Mouse (Mus musculus) G1E (cell line): Measurements from ENCODE around the gene Kcnc2. TPM values are rescaled to one million over a fixed set of nuclear protein-coding genes. Genes with fewer than 3 reads are reported as not detected.

Experiments used
- ATAC-seq: 2 replicates; pipeline ENCODE4 v1.8.0; 2016; ENCODE audit warnings: mild to moderate bottlenecking; ENCODE audit not compliant: insufficient number of reproducible peaks, poor library complexity, low FRiP score, severe bottlenecking; ENCODE audit errors: extremely low read depth
- DNase-seq: peaks from one replicate; pipeline ENCODE4 v3.0.0; 2012; ENCODE audit warnings: low spot score
- H3K27me3 ChIP-seq: 2 replicates; pipeline ENCODE4 v1.6.1; 2012; ENCODE audit warnings: mild to moderate bottlenecking, low read length, inconsistent platforms; ENCODE audit not compliant: insufficient read depth
- H3K36me3 ChIP-seq: replicated peaks from 2 replicates; pipeline ENCODE3; 2012; ENCODE audit warnings: mild to moderate bottlenecking, inconsistent platforms
- H3K4me1 ChIP-seq: 2 replicates; pipeline ENCODE4 v1.6.1; 2012; ENCODE audit warnings: low read depth, low read length, inconsistent platforms, mixed read lengths; ENCODE audit not compliant: insufficient read depth
- H3K4me3 ChIP-seq: 2 replicates; pipeline ENCODE4 v1.5.1; 2012; ENCODE audit warnings: low read depth, mild to moderate bottlenecking, inconsistent platforms, low read length, moderate library complexity, mixed read lengths
- H3K9me3 ChIP-seq: replicated peaks from 2 replicates; pipeline ENCODE4 v1.6.1; 2012; ENCODE audit warnings: inconsistent platforms
- CTCF ChIP-seq: IDR thresholded peaks from 2 replicates; pipeline ENCODE4 v1.5.1; 2012; ENCODE audit warnings: low read depth, low read length, inconsistent platforms, mixed read lengths
- GATA1 ChIP-seq: IDR thresholded peaks from 2 replicates; pipeline ENCODE4 v1.6.1; 2012; ENCODE audit warnings: borderline replicate concordance, low read length, inconsistent platforms, mixed read lengths
- GATA2 ChIP-seq: IDR thresholded peaks from 2 replicates; pipeline ENCODE4 v1.6.1; 2012; ENCODE audit warnings: low read depth, low read length, inconsistent platforms, borderline replicate concordance
- POLR2AphosphoS5 ChIP-seq: IDR thresholded peaks from 2 replicates; pipeline ENCODE4 v1.6.1; 2012; ENCODE audit warnings: low read depth, low read length, inconsistent platforms; ENCODE audit not compliant: insufficient replicate concordance
- TAL1 ChIP-seq: conservative IDR thresholded peaks from 2 replicates; pipeline ENCODE4 v1.6.1; 2012; ENCODE audit warnings: low read depth, low read length, inconsistent platforms, mixed read lengths
- polyA plus RNA-seq: library from polyadenylated mRNA; stranded (reverse); fragments of >175 nt; gene quantifications from 2 replicates; pipeline ENCODE4 v1.2.3, GENCODE M21; 2012
- total RNA-seq, 2 experiments: library from RNA; stranded (forward) in 1 of 2; stranded (reverse) in 1 of 2; fragments of 200-1000 nt in 1 of 2; fragments of >200 nt in 1 of 2; fragmentation: Nextera tagmentation in 1 of 2; gene quantifications; 2 replicates each; pipeline ENCODE4 v1.2.3; 2014 to 2017

The Kcnc2 gene
- total and polyA plus RNA-seq, 3 experiments: 0.16 TPM; not detected in 2

DNA sequence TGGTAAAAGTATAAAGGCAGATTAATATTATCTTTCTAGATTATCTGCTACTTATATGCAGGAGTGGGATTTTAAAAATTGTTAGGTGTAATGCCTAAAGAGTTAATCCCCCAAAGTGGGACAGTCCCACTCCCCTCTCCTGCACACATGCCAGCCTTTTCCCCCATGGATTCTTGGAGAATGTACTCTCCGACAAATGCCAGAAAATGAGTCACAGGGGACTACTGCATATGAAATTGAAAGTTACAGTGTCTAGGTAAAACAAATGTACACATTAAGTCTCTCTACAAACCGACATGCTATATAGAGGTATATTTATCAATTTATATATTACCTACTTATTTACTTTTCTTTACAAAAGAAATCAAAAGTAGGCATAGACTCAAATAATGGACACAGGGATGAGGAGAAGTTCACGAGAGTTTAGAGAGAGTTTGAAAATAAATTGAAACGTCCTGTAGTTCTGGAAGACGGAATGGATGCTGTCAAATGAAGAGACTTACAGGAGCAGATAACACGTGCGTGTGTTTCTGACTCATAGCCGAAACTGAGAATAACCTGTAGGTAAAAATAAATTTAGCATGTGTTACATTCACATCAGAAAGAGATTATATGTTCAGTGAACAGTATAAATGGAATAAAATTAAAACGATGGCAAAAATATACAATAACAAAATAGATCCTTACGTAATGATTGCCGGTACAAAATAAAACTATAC lies 213.6 kb downstream of the Kcnc2 start:
- peaks cover 5% of the 10 kb centered on the region; the same call in 1 of the 2 replicates for H3K9me3 ChIP-seq
- no peaks in the 10 kb centered on the region for H3K36me3 ChIP-seq
- ATAC-seq (no peak), DNase-seq (no peak)
- no peak overlapping the region for H3K4me3 ChIP-seq
- no peaks in the 10 kb centered on the region for H3K4me1 ChIP-seq
- no peaks in the 10 kb centered on the region for H3K27me3 ChIP-seq
- TF ChIP-seq POLR2AphosphoS5 (no peak), GATA1 (no peak), TAL1 (no peak), GATA2 (no peak), CTCF (no peak)

DNA sequence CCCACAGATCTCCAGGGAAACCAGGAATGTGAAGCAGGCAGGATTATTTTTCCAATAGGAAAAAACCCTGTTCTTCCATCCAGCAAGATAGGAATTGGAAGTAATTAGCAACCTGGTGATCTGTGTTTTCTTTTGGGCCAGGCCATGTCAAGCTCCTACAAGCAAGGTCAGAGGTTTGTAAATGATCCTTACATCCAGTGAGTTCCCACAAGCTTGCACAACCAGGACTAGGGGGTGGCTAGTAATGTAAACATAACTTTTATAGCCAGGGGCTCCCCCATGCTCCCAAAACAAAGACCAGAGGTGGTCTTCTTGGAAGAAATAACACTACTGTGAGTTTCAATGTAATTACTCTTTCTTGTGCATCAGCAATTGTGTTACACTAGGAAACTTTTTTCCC lies 214.9 kb downstream of the Kcnc2 start:
- H3K4me1 ChIP-seq: no peaks in the 10 kb centered on the region
- H3K27me3 ChIP-seq: no peaks in the 10 kb centered on the region
- 0 out of 2 replicates have a peak, but pooled peaks cover 3% of the 10 kb centered on the region for H3K9me3 ChIP-seq
- DNase-seq (no peak), ATAC-seq (no peak)
- H3K4me3 ChIP-seq: no peak overlapping the region
- no peak for TF ChIP-seq POLR2AphosphoS5
- no peak for TF ChIP-seq TAL1
- TF ChIP-seq GATA1: no peak
- TF ChIP-seq CTCF: no peak
- H3K36me3 ChIP-seq: no peaks in the 10 kb centered on the region

GRCm38 (mm10) chr10:112488751-112489150 lies 217.8 kb downstream of the Kcnc2 start:
- H3K4me3 ChIP-seq: no peak overlapping the region
- H3K36me3 ChIP-seq: no peaks in the 10 kb centered on the region
- H3K9me3 ChIP-seq: peaks cover 6% of the 10 kb centered on the region; the same call in 1 of the 2 replicates
- DNase-seq (no peak), ATAC-seq (no peak)
- H3K27me3 ChIP-seq: no peaks in the 10 kb centered on the region
- TF ChIP-seq CTCF: no peak
- no peak for TF ChIP-seq POLR2AphosphoS5
- no peak for TF ChIP-seq GATA2
- TF ChIP-seq GATA1: no peak
- no peak for TF ChIP-seq TAL1
- no peaks in the 10 kb centered on the region for H3K4me1 ChIP-seq

Other genes starting within 250 kb of the Kcnc2 start
- not detected in 2 replicates for gene Glipr1l1, start 210.9 kb upstream of the Kcnc2 start, total RNA-seq (2014; fragmentation: Nextera tagmentation)
- gene Glipr1l1, start 210.9 kb upstream of the Kcnc2 start, total RNA-seq (2017): 0.16 TPM in 1 of 2 replicates, not detected in the other
- not detected in 2 replicates for gene Glipr1l1, start 210.9 kb upstream of the Kcnc2 start, polyA plus RNA-seq
- not detected in 2 replicates for gene Glipr1l2, start 187.8 kb upstream of the Kcnc2 start, total RNA-seq (2014; fragmentation: Nextera tagmentation)
- gene Glipr1l2, start 187.8 kb upstream of the Kcnc2 start, total RNA-seq (2017): 0.11 TPM in 1 of 2 replicates, not detected in the other
- not detected in 2 replicates for gene Glipr1l2, start 187.8 kb upstream of the Kcnc2 start, polyA plus RNA-seq
- not detected in 2 replicates for gene Glipr1l3, start 110.8 kb upstream of the Kcnc2 start, total RNA-seq (2014; fragmentation: Nextera tagmentation)
- gene Glipr1l3, start 110.8 kb upstream of the Kcnc2 start, total RNA-seq (2017): not detected in 2 replicates
- not detected in 2 replicates for gene Glipr1l3, start 110.8 kb upstream of the Kcnc2 start, polyA plus RNA-seq
- not detected in 2 replicates for gene Caps2, start 107.5 kb upstream of the Kcnc2 start, total RNA-seq (2014; fragmentation: Nextera tagmentation)
- 0.05 and 0.06 TPM in 2 replicates for gene Caps2, start 107.5 kb upstream of the Kcnc2 start, total RNA-seq (2017)
- not detected in 2 replicates for gene Caps2, start 107.5 kb upstream of the Kcnc2 start, polyA plus RNA-seq